Mouse (Mus musculus): Measurements from ENCODE around the gene Ankrd34c.

Gene Ankrd34c

GRCm38 (mm10) chr9:89738295-89738694, at the start of gene Ankrd34c:
TSS of gene Ankrd34c (minus strand) at chr9:89738475.
- DNase-seq (ENCODE audit: low read depth, low spot score): no peak

GRCm38 (mm10) chr9:89787532-89787931, 49.3 kb upstream of the Ankrd34c start:
- no peak for DNase-seq (ENCODE audit: low read depth, low spot score)

- DNase-seq (ENCODE audit: low read depth, low spot score): no peak
Measured at GRCm38 (mm10) chr9:89781395-89781927, 43.2 kb upstream of the Ankrd34c start.

GRCm38 (mm10) chr9:89779237-89779636, 41.0 kb upstream of the Ankrd34c start:
- DNase-seq (ENCODE audit: low read depth, low spot score): no peak

GRCm38 (mm10) chr9:89771153-89771552, 32.9 kb upstream of the Ankrd34c start:
- DNase-seq (ENCODE audit: low read depth, low spot score): no peak

GRCm38 (mm10) chr9:89762017-89762416, 23.7 kb upstream of the Ankrd34c start:
- no peak for DNase-seq (ENCODE audit: low read depth, low spot score)

GRCm38 (mm10) chr9:89758569-89758968, 20.3 kb upstream of the Ankrd34c start:
- DNase-seq (ENCODE audit: low read depth, low spot score): no peak

- DNase-seq (ENCODE audit: low read depth, low spot score): no peak
Measured at GRCm38 (mm10) chr9:89758139-89758538, 19.9 kb upstream of the Ankrd34c start.

- no peak for DNase-seq (ENCODE audit: low read depth, low spot score)
Measured at GRCm38 (mm10) chr9:89757571-89757970, 19.3 kb upstream of the Ankrd34c start.

- no peak for DNase-seq (ENCODE audit: low read depth, low spot score)
Measured at GRCm38 (mm10) chr9:89740041-89740440, 1.8 kb upstream of the Ankrd34c start.

GRCm38 (mm10) chr9:89737888-89738287, 387 bp downstream of the Ankrd34c start:
- DNase-seq (ENCODE audit: low read depth, low spot score): no peak

- no peak for DNase-seq (ENCODE audit: low read depth, low spot score)
Measured at GRCm38 (mm10) chr9:89736932-89737705, 1.2 kb downstream of the Ankrd34c start.

GRCm38 (mm10) chr9:89706906-89707305, 31.4 kb downstream of the Ankrd34c start:
- peak; percentile 71 for DNase-seq (ENCODE audit: low read depth, low spot score)

- DNase-seq (ENCODE audit: low read depth, low spot score): no peak
Measured at GRCm38 (mm10) chr9:89705197-89705533, 33.1 kb downstream of the Ankrd34c start.

- DNase-seq (ENCODE audit: low read depth, low spot score): peak; percentile 89
Measured at GRCm38 (mm10) chr9:89704265-89705196, 33.7 kb downstream of the Ankrd34c start, which contains the start of gene Tmed3. TSS of gene Tmed3 (minus strand) at chr9:89705068.

GRCm38 (mm10) chr9:89700910-89701457, 37.3 kb downstream of the Ankrd34c start:
- no peak for DNase-seq (ENCODE audit: low read depth, low spot score)

GRCm38 (mm10) chr9:89695143-89695542, 43.1 kb downstream of the Ankrd34c start:
- DNase-seq (ENCODE audit: low read depth, low spot score): peak; percentile 14

- no peak for DNase-seq (ENCODE audit: low read depth, low spot score)
Measured at GRCm38 (mm10) chr9:89693670-89694069, 44.6 kb downstream of the Ankrd34c start.

- DNase-seq (ENCODE audit: low read depth, low spot score): no peak
Measured at GRCm38 (mm10) chr9:89689179-89689578, 49.1 kb downstream of the Ankrd34c start.

GRCm38 (mm10) chr9:89687503-89688226, 50.6 kb downstream of the Ankrd34c start:
- peak; percentile 43 for DNase-seq (ENCODE audit: low read depth, low spot score)

- DNase-seq (ENCODE audit: low read depth, low spot score): peak; percentile 25
Measured at GRCm38 (mm10) chr9:89686262-89686661, 52.0 kb downstream of the Ankrd34c start.
